Mouse (Mus musculus): ENCODE results near the gene Lyl1. TPM values are rescaled to one million over a fixed set of nuclear protein-coding genes. Genes with fewer than 3 reads are reported as not detected.

The Lyl1 gene
- polyA plus RNA-seq, 1 experiment, result 2.9 TPM

DNA sequence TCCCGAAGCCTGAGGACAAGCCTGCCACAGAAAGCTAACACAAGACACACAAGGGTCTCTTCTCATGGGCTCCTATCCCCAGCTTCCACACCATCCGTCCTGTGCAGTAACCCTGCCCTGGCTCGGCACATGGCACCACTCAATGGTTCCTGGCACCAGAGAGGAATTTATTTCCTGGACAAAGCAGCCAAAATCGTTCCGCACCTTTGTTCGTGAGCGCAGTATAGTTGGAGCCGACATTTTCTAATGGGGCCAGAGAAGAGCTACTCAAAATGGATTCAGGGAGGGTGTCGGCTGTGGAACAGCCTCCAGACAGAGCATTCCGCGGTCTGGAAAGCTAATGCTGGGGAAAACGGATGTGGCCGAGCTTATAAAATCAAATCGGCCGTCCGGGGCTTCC, 48.3 kb downstream of the Lyl1 start:
- no peak overlapping the region for H3K27ac ChIP-seq (replicated peaks; ENCODE audit: low read depth, low read length)
- peaks cover 19% of the 10 kb centered on the region for H3K4me1 ChIP-seq (ENCODE audit: control insufficient read depth, insufficient read depth, insufficient read length, low read length)
- no peak overlapping the region for H3K4me3 ChIP-seq (ENCODE audit: insufficient read depth, low read depth, low read length)

DNA sequence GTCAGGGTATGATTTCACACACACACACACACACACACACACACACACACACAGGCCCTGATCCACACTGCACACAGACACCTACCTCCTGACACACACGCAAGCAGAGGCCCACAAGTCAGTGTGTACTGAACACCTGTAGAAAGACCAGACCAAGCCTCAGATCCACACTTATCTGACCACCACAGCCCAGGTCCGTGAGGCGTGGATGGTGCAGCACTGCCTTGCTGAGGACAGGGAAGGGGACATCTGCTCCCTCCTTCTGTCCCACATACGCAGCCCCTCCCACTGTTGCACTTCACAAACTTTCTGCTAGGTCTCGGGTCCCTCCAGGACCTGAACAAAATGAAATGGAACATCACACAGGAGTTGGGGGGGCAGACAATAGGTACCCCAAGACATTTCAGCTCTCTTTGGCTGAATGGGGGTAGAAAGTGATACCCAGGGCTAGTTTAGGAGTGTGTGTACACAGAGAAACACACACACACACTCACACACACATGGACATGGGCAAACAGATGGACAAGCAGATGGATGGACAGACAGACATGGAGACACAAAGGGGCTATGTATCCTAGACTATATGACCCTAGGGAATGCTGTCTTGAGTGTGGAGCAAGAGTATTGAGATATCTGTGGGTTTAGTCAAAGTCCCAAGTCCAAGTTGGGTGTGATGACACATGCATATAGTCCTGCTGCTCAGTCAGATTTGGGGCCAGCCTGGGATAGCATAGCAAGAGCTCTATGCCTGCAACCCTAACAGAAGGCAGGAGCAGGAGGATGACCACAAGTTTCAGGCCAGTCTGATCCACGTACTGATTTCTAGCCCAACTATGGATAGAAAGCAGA, 51.7 kb downstream of the Lyl1 start:
- no peak overlapping the region for H3K27ac ChIP-seq (replicated peaks; ENCODE audit: low read depth, low read length)

More for the DNA sequence above, 51.7 kb downstream of the Lyl1 start:
- H3K4me3 ChIP-seq (ENCODE audit: insufficient read depth, low read depth, low read length), result no peak overlapping the region
- peaks cover 3% of the 10 kb centered on the region; the same call in 1 of the 2 replicates for H3K4me1 ChIP-seq (ENCODE audit: control insufficient read depth, insufficient read depth, insufficient read length, low read length)

Other genes with a start within 250 kb of the Lyl1 start
- 17.2 and 62.3 TPM in 2 replicates for gene Ier2, start 38.6 kb upstream of the Lyl1 start, polyA plus RNA-seq (2012; ENCODE audit: insufficient read depth, insufficient read length, missing spikeins)
- gene Trmt1, start 15.2 kb upstream of the Lyl1 start, polyA plus RNA-seq (2012; ENCODE audit: insufficient read depth, insufficient read length, missing spikeins), result 25.1 and 33.4 TPM in 2 replicates
- gene Nacc1, start 13.6 kb upstream of the Lyl1 start, polyA plus RNA-seq (2012; ENCODE audit: insufficient read depth, insufficient read length, missing spikeins), result 19.0 and 22.9 TPM in 2 replicates
- 1.9 TPM in 1 of 2 replicates, not detected in the other for gene G430095P16Rik, start 21.6 kb downstream of the Lyl1 start, polyA plus RNA-seq (2012; ENCODE audit: insufficient read depth, insufficient read length, missing spikeins)
- gene Nfix, start 98.9 kb downstream of the Lyl1 start, polyA plus RNA-seq (2012; ENCODE audit: insufficient read depth, insufficient read length, missing spikeins), result 74.6 and 78.4 TPM in 2 replicates
- 7.2 and 9.4 TPM in 2 replicates for gene Dand5, start 121.4 kb downstream of the Lyl1 start, polyA plus RNA-seq (2012; ENCODE audit: insufficient read depth, insufficient read length, missing spikeins)
- 32.2 and 37.2 TPM in 2 replicates for gene Gadd45gip1, start 130.1 kb downstream of the Lyl1 start, polyA plus RNA-seq (2012; ENCODE audit: insufficient read depth, insufficient read length, missing spikeins)
- 73.3 and 79.3 TPM in 2 replicates for gene Rad23a, start 139.2 kb downstream of the Lyl1 start, polyA plus RNA-seq (2012; ENCODE audit: insufficient read depth, insufficient read length, missing spikeins)
- gene Calr, start 145.5 kb downstream of the Lyl1 start, polyA plus RNA-seq (2012; ENCODE audit: insufficient read depth, insufficient read length, missing spikeins), result 211 and 306 TPM in 2 replicates
- 11.3 and 14.4 TPM in 2 replicates for gene Farsa, start 155.5 kb downstream of the Lyl1 start, polyA plus RNA-seq (2012; ENCODE audit: insufficient read depth, insufficient read length, missing spikeins)
- 3.3 and 3.6 TPM in 2 replicates for gene Syce2, start 170.7 kb downstream of the Lyl1 start, polyA plus RNA-seq (2012; ENCODE audit: insufficient read depth, insufficient read length, missing spikeins)
- gene Gcdh, start 192.5 kb downstream of the Lyl1 start, polyA plus RNA-seq (2012; ENCODE audit: insufficient read depth, insufficient read length, missing spikeins), result 53.8 and 76.8 TPM in 2 replicates
- not detected in 2 replicates for gene Klf1, start 200.5 kb downstream of the Lyl1 start, polyA plus RNA-seq (2012; ENCODE audit: insufficient read depth, insufficient read length, missing spikeins)
- gene Dnase2a, start 207.1 kb downstream of the Lyl1 start, polyA plus RNA-seq (2012; ENCODE audit: insufficient read depth, insufficient read length, missing spikeins), result 4.6 and 12.9 TPM in 2 replicates
- not detected in 2 replicates for gene Mast1, start 235.9 kb downstream of the Lyl1 start, polyA plus RNA-seq (2012; ENCODE audit: insufficient read depth, insufficient read length, missing spikeins)
- not detected in 2 replicates for gene Rtbdn, start 245.5 kb downstream of the Lyl1 start, polyA plus RNA-seq (2012; ENCODE audit: insufficient read depth, insufficient read length, missing spikeins)

Data from brown adipose tissue, adult 24 weeks (tissue).